Mouse (Mus musculus): ENCODE data around the gene Evx1. TPM values are rescaled to one million over a fixed set of nuclear protein-coding genes. Genes with fewer than 3 reads are reported as not detected.
A peak's percentile ranks its signal among the peaks of the same experiment; 100 is the strongest.
"Not testable (repeated sequence)": the region's sequence is repeated elsewhere in the genome, so short reads cannot be mapped to it uniquely, and the experiment has no call there.

Evx1 gene
- total RNA-seq, 2 experiments from 2014 or later = not detected

DNA sequence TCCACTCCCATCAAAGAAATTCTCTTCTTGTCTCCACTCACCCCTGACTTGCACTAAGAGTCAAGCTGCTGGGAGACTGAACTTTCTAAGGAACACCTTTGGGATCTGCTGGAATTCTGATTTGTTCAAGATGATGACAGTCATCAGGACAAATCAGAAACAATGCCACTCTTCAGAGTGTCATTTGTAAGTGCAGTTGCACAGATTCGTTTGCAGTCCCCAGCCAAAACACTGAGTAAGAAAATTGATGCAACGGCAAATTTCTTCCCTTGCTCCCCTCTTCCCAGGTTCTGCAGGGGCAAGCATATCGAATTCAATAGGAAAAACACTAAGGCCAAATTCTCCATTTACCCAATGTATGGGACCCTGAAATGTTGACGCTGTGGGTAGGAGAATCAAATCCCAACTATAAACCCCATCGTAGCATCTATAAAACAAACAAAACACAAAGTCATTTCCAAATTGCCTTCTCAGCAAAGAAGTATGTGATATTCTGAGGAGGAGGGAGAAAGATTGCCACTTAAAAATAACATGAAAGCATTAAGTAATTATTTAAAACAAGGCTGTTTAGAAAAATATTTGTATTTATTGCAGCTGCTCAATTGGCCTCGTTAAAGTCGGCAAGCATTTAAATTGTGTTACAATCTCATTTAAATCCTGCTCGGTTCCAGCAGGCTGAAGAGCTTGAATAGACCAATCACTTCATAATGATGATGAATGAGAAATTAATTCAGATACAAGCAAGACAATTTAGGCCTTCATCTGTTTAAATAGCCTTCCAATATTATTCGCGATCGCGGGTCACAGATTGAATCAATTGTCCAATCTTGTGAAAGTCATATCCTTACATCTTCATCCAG lies 7.9 kb downstream of the Evx1 start:
- DNase-seq (ENCODE audit: low spot score in 2 of 2) = peak in 1 of 2 experiments; percentile 40

DNA sequence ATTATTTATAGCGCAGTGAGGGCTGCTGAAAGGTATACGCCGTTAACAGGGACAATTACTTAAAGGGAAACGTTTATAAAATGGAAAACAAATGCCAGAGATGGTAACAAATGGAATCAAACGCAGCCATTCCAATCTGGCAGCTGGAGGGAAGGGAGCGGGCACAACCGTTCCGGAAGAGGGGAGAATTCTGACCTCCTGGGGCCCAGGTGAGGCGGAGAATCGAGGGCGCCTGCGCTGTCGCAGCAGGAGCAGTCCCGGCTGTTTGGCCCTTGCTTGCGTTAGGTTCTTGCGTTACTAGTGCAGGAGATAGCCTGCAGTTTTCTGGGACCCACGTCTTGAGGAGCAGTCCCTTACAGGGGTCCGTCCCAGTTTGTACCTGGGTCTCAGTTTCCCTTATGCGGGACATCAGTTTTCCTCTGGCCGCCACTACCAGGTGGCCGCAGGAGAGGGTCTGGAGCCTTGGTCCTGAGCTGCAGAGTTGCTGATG lies 8.6 kb downstream of the Evx1 start:
- DNase-seq (ENCODE audit: low spot score in 2 of 2) = no peak

DNA sequence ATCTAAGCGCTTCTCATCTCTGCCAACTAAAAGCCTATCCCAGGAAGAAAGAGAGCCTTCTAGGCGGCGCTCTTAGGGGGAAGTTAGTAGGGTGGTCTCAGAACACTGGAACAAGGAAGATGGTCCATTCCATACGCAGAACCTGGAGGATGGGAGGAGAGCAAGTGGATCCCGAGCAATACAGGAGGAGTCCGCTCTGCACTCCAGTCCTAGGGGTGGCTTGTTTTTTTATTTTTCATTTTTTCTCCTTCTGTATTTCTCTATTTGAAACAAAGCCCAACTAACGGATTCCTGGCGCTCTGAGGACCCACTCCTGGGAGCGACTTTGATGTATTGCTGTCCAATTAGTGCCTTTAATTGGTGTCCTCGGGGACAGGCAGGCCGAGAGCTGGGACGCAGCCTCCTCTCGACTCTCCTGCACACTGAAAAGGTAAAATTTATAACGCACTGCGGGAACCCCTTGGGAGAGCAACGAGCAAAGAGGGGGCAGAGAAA lies 9.5 kb downstream of the Evx1 start:
- DNase-seq (ENCODE audit: low spot score in 2 of 2) = no peak

DNA sequence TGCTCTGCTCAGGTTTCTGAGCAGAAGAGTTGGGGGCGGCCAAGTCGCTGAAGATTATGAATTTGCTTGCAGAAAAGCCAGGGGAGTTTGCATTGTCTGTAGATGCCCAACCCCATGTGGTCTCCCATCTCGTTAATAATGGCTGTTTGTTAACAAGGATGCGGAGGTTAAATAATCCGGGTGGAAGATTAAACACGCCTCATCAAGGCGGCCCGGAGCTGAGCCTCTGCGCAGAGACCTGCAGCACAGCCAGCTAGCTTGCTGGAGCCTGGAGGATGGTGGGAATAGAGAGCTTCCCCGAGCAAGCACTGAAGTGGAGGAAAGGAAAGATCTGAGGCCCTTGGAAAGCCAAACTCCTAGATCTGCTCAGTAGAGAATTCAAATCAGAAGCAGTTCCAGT lies 10.0 kb downstream of the Evx1 start:
- DNase-seq (ENCODE audit: low spot score in 2 of 2) = no peak

DNA sequence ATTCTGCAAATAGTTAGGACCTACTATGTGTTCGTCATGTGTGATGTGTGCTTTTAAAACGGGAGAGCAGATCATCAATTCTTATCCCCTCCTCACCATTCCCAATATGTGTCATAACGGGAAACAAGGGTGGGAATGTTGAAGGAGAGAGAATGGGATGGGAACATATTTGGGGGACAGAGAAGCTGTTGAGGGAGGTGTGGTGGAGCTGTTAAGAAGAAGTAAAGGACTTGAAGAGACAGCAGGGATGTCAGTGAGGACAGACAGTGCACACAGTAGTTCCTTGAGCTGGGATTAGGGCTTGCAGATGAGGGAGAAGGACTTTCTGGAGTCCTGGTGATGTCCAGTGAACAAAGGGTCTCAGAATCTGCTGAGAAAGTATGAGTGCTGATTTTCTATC lies 10.8 kb downstream of the Evx1 start:
- no peak for DNase-seq (ENCODE audit: low spot score in 2 of 2)

DNA sequence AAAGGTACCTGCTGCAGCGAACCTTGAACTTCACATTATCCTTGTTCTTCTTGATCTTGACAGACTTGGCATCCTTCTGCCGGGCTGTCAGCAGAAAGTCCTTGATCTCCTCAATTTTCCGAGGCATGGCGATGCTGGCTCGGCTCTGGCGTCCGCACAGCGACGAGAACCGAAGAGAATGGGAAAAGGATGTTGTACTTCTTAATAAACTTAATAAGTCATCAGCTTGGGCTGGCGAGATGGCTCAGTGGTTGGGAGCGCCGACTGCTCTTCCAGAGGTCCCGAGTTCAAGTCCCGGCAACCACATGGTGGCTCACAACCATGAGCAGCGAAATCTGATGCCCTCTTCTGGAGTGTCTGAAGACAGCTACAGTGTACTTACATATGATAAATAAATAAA lies 33.5 kb downstream of the Evx1 start:
- not testable (repeated sequence) for DNase-seq (ENCODE audit: low spot score in 2 of 2)

DNA sequence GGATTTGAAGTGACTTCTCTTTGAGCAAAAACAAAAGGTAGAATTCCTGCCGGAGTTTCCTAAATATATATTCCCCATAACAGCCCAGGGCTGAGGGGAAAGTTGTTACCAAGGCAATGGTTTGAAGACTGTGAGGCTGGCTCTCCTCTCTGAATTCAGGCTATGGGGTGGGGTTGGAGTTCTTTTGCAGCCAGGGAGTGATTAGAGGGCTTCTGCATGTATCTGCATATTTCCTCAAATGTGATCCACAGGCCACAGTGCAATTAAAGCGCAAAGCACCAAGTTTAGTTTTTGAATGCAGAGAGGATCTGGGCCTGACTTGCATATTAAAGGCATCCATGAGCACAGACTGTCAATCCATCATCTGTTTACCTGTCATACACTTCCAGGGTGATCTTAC lies 52.7 kb downstream of the Evx1 start:
- DNase-seq (ENCODE audit: low spot score in 2 of 2) = no peak

DNA sequence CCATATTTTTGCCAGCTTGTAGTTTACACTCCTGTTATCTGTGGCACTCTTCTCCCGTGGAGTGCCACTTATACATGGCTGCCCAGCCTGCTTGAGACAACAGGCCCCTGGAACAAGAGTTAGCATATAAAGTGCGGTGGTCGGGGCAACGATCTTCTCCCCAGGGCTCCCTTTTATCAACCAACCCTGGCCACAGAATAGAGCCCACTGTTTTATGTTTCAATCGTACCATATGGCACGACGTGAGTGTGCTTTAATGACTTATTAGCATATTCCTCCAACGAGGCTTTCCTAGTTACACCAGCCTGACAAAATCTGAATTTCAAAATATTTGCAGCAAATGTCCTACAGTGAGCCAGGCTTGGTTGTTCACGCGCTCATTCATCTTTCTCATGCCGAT lies 53.2 kb downstream of the Evx1 start:
- peak in 1 of 2 experiments; percentile 8 for DNase-seq (ENCODE audit: low spot score in 2 of 2)

DNA sequence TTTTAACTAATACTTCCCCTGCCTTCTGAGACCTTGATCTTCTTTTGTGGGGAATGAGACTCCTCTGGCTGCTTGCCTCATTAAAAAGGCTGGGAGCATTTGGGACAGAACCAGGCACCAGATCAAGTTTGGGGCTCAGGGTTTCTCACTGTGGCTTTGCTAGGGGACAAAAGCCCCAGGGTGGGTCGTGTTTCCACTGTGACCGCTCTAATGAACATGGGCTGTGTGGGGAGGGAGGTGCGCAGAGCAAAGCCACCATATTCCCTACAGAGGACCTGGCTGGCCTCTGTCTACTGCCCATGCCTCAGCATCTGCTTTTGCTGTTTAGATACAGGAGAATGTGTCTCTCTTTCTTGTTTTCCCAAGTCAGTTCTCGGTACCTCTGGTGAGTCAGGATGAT lies 53.8 kb downstream of the Evx1 start:
- no peak for DNase-seq (ENCODE audit: low spot score in 2 of 2)

Other genes with a start within 250 kb of the Evx1 start
- not detected for gene Hoxa1, start 155.2 kb upstream of the Evx1 start, total RNA-seq (2021)
- not detected for gene Hoxa2, start 148.7 kb upstream of the Evx1 start, total RNA-seq (2021)
- gene 5730596B20Rik, start 136.0 kb upstream of the Evx1 start, total RNA-seq (2021) = not detected
- not detected for gene Hoxa4, start 121.7 kb upstream of the Evx1 start, total RNA-seq (2021)
- gene Hoxa5, start 108.9 kb upstream of the Evx1 start, total RNA-seq (2021) = not detected
- not detected for gene Hoxa6, start 104.8 kb upstream of the Evx1 start, total RNA-seq (2021)
- not detected for gene Hoxa3, start 100.2 kb upstream of the Evx1 start, total RNA-seq (2021)
- gene Gm28308, start 100.2 kb upstream of the Evx1 start, total RNA-seq (2021) = not detected
- gene Hoxa7, start 91.6 kb upstream of the Evx1 start, total RNA-seq (2021) = not detected
- not detected for gene Hoxa9, start 82.4 kb upstream of the Evx1 start, total RNA-seq (2021)
- not detected for gene Hoxa10, start 72.6 kb upstream of the Evx1 start, total RNA-seq (2021)
- not detected for gene Hoxa11, start 67.7 kb upstream of the Evx1 start, total RNA-seq (2021)
- not detected for gene Hoxa13, start 52.6 kb upstream of the Evx1 start, total RNA-seq (2021)

All from layer of hippocampus, postnatal 10 days (tissue).